Mouse (Mus musculus): ENCODE measurements at regions not wholly inside any gene's neighbourhood (a gene's known extent, or its start where the extent isn't known, plus 50 kb on each side); places are given as distances from the start of the nearest gene placed in this dataset.
A peak's percentile ranks its signal among the peaks of the same experiment; 100 is the strongest.

DNA sequence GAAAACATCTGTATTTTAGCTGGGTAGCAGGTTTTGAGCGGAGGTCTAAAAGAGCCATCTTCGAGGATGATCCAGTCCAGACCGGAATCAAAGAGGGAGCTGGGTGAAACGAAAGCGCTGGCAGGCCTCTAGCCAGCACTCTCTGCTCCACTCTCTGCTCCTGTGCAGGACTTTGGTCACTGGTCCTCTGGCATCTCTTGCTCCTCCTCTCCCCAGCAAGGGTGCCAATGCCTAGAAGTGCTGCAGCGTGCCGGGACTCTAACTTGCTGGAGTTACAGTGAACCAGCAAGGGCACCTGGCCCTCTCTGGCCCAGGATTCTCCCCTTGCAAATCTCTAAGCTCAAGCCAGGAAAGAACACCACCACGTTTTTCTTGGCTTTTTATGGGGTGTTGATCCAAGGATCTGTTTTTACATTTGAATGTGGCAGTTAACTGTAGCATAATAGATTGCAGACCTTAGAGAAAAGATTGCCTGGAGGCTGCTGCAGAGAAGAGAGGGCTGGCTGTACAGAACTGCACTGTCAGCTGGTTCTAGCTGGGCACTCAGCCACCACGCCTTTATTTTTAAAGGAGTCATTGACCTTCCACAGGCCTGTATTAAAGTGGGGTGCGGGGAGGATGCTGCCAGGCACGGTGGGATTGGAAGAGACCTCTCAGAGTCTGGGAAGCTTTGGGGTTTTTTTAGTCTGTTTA, 101.1 kb upstream of the Sesn3 start:
- DNase-seq (ENCODE audit: low read depth in 2 of 2, low spot score in 2 of 2) = no peak

DNA sequence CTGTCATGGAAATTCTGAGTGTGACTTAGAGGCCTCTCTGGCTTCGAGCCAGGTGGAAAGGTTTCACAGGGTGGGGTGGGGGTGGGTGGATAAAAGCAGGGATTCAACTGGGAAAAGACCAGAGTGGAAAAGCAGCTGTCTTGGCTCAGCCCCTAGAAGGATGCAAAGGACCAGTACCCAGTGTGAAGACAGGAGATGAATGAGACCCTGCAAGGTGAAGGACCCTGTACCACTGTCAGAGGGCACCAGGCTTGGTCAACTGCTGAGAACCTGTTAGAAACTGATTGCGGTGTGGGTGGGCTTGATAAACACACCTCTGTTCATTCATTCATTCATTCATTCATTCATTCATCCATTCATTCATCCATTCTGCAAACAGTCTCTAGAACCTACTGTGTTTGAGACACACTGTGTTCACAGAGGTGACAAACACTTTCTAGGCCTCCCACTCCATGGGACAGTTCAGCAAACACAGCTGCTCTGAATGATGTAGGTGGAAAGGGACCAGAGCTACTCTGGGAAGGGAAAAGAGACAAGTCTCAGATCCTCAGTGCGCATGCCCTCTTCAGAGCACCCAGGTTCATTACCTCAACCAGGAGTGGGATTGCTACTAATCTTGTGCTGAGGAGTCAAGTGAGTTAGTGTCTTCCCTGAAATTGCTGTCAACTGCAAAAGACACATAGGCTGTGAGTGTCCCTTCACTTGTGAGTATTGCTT, 100.4 kb upstream of the Sesn3 start:
- no peak for DNase-seq (ENCODE audit: low read depth in 2 of 2, low spot score in 2 of 2)

DNA sequence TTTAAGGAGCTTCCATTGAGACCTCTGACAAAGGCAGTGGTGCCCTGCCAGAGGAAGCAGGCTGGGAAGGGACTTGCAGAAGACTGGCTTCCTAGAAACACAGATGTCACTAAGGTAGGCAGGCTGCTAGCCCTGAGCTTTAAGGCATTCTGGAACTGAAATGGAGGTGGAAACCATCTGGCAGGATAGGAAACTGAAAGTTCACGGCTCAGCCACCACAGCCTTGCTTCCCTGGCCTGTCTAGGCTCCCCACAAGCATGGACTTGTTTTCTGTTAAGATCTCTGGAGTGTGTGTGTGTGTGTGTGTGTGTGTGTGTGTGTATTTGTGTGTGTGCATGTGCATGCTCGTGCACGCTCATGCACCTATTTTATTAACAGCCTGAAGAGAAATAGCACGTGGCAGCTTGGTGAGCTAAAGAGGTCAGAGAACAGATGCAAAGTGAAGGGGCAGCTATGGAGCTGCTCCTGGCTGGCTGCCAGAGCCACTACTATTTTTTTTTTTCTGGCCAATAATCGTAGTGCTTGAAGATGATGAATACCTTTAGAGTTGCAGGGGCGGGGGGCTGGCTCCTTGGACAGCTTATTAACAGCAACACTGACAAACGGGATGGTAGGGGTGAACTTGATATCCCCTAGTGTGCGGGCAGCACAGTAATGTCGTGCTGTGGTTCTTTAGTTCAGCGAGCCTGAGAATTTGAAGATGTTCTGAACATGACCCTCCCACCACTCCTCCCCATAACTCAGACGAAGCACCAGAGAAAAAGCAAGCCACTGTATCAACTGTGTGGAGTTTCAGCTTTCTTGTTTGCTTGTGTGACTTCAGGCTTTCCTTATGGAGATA, 99.6 kb upstream of the Sesn3 start:
- DNase-seq (ENCODE audit: low read depth in 2 of 2, low spot score in 2 of 2) = no peak

DNA sequence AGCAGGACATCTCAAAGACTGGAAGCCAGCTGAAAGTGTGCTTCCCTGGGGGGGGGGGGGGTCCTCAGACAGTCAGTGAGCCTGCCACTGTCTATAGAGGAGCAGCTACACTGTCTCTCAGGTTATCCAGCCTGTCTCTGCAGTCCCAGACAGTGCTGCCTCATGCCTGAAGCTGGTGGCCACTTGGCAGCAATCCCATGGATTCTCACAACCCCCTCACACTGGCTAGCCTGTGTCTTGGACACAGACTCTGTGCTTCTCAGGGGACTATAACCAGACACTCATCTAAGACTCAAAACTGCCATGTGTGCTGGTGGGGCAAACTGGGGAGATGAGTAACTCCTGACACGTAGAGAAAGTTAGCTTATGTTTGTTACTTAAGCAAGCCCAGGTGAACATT, 95.1 kb upstream of the Sesn3 start:
- DNase-seq (ENCODE audit: low read depth in 2 of 2, low spot score in 2 of 2) = no peak

DNA sequence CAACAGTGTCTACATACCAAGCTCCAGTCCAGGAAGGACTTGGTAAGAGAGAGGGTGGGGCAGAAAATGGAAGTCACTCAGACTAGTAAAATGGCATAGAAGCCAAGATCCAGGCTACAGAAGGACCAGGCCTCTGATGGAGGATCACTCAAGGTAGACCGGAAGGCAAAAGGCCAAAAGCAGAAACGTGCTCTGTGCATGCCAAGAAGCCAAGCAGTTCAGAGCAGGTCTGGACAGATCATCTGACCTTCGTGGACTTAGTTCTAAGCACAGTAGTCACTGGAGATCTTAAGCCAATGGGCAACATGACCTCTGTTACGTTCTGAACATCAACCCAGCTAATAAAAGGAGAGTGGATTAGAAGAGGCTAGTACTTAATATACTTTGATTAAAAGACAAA, 90.6 kb upstream of the Sesn3 start:
- no peak for DNase-seq (ENCODE audit: low read depth in 2 of 2, low spot score in 2 of 2)

DNA sequence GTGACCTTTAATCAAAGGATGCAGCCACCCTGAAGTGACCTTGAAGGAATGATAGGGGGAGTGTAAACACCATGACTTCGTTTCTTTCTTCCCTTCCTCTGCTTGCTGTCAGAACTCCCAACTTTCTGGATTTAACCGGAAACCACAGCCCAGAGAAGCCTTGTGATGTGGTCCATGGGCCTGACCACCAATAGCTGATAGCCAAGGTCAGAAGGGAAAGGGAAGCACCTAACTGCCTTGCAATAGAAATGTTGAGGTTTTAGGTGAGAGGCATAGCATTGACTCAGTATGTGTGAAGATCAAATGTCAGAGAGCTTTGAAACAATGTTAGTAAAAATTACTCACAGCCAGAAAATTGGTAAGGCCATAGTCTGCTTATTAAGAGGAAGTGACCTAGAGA, 89.2 kb upstream of the Sesn3 start:
- DNase-seq (ENCODE audit: low read depth in 2 of 2, low spot score in 2 of 2) = no peak

DNA sequence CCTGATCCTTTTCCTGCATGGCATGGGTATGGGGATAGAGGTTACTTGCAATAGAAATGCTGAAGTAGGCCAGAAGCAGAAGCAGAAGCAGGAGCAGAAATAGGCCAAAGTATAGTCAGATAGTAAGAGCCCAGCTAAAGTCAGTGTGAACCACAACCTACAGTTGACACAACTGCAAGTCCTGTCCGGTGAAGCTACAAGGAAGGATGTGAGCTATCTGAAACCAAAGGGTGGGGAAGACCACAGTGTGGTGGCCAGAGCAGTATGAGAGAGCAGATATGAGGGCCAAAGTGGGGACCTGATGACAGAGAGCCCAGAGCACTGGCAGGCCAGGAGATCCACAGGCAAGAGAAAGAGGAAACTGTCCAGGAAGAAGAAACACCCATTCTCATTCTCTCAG, 87.1 kb upstream of the Sesn3 start:
- DNase-seq (ENCODE audit: low read depth in 2 of 2, low spot score in 2 of 2) = no peak

DNA sequence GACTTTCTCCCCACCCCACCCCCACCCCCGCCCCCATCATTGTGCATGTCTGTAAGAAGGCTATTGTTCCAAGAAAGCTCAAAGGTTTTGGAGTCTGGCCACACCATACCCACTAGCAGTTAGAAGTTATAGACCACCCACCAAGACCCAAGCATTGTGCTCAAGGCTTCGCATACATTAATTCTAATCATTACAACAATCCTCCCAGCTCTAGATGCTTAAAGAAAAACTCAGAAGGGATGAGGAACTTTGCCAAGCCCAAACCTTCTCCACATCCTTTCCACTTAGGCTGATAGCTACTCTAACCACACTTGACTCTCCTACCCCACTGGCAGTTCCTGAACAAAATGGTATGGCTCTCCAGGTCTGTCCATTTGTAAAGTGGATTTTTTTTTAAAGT, 86.4 kb upstream of the Sesn3 start:
- DNase-seq (ENCODE audit: low read depth in 2 of 2, low spot score in 2 of 2) = no peak

DNA sequence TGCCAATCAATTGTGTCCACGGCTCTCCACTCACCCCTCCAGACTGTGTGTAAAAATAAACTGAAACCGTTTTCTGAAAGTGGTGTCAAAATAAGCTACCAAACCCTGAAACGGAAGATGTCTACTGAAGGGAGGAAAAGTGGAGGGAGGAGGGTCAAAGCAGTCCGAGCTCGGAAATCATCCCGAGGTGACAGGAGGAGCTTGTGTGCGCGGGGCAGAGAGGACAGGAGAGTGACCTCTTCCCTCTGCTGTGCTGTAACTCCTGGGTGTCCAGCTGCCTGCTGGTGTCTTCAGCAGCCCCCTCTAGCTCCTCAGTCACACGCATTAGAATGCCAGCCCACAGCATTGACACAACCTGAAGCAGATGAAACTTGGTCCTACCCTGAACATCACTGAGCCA, 84.2 kb upstream of the Sesn3 start:
- no peak for DNase-seq (ENCODE audit: low read depth in 2 of 2, low spot score in 2 of 2)

DNA sequence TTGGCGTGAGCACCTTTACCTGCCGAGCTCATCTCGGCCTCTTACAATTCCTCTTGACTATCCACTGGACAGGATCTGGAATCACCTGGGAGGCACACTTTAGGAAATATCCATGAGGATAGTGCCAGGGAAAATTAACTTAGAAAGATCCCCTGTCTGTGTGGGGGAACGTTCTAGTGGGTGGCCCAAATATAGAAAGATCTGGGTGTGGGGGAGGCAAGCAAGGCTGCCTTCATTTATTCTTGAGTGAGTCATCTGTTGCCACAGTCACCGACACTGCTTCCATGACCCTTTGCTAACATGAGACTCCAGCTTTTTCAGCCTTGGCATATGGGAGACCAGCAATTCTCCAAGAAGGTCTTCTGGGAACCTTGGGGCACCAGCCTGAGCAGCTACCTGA, 80.1 kb upstream of the Sesn3 start:
- no peak for DNase-seq (ENCODE audit: low read depth in 2 of 2, low spot score in 2 of 2)

DNA sequence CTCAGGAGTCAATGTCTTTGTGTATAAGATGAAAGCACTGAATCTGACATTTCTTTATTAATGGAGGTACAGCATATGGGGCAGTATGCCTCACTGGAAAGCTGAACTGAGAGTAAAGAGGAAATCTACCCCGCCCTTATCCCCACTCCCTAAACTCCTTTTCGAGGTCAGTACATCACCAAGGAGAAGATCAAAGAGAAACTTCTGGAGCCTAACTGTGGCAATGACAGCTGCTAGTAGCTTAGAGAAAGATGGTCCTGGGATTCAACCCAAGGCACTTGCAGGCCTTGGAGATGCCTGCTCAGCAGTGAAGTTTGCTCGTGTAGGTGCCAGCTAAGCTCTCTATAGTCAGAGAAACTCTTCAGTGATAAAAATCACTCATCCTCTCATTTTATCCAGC, 75.8 kb upstream of the Sesn3 start:
- DNase-seq (ENCODE audit: low read depth in 2 of 2, low spot score in 2 of 2) = no peak

DNA sequence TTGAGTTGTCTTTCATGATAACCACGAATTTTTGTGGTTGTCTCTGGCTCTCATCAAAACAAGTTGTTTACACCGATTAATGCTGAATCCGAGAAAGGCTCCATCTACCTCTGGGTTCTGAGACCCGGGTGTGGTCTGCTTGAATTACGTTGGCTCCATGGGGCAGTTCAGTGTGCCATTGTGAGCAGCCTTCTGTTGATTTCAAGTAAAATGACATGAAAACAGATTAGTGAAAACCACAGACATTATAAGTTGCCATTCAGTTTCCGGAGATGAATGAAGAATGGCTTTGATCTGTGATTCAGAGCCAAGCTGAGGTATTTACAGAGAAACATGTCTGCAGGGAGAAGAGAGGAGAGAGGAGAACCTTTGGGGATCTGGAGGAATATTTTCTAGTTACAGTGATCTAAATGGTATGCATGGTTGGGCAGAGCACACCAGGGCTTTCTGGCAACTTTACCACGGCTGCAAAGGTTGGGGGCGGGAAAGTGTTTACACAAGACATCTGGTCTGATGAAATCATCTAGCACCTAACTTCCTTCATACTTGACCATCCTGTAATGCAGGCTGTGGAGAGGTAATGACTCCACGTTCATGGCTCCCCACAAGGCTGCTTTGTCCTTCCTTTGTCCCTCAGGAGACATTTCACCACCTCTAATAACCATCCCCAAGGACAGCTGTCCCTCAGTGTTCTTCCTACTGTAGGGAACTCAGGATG, 74.7 kb upstream of the Sesn3 start:
- DNase-seq (ENCODE audit: low read depth in 2 of 2, low spot score in 2 of 2) = peak; percentile 13 to 26

DNA sequence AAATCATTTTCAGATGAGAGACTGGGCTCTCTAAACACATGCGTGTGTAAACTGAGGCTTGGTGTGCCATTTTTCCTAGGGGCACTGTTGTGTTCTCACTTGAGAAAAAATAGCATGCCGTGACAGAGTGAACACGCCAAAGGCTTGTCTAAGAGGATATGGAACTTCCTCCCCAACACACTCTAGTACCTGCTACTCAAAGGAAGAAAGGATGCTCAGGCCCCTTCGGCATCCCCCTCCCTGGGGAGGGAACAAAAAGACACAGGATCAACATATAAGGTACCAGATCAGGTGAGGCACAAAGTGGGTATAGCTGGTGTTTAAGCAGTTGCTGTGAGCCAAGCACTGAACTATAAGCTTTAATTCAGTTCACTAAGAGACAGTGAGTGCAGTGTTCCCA, 74.0 kb upstream of the Sesn3 start:
- DNase-seq (ENCODE audit: low read depth in 2 of 2, low spot score in 2 of 2) = no peak

DNA sequence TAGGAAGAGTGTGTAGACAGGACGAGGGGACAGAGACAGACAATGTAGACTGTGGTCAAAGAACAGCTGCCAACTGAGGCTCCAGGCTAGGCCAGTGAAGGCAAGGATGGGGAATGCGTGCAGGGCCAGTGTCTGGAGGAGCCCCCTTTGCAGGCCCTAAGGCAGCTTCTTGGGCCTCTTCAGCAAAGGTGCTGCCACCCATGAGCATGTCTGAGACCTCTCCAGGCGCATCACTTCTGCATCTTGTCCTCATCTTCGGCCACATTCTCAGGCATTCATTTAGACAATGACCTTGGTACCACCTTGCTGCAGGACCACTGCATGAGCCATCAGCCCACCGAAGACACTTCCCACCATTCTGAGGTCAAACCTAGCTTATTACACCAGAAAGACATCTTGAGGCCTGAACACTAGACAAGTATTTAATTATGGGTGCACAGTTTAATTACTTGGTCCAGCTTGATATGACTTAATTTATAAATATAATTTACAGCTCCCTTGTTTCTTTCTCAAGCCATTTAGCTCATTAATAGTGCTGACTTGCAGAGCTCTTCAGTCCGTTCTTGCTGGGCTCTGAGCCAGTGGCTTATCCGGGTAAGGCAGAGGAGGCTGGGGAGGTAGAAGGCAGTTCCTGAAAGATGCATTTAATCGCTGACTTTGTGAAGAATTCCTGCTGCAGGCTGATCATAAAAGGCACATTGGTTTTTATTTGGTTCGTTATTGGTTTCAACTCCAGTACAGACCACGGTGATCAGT, 72.1 kb upstream of the Sesn3 start:
- no peak for DNase-seq (ENCODE audit: low read depth in 2 of 2, low spot score in 2 of 2)

DNA sequence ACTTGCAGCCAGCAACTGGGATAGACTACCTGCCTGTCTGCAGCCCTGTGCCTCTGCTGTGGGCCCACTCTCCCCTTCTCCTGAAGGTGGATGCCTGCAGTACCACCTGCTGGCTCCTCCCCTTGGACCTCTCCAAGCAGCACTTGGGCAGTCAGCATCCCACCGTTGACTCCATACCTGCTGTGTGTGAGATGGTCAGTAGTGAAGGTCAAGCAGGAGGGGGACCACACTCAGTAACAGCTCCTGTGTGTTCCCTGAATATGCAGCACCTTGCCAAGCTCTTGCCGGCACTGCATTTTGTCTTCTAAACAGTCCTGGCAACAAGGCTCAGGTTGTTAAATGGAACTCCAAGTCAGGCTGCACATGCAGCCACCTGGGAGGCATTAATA, 71.6 kb upstream of the Sesn3 start:
- no peak for DNase-seq (ENCODE audit: low read depth in 2 of 2, low spot score in 2 of 2)

DNA sequence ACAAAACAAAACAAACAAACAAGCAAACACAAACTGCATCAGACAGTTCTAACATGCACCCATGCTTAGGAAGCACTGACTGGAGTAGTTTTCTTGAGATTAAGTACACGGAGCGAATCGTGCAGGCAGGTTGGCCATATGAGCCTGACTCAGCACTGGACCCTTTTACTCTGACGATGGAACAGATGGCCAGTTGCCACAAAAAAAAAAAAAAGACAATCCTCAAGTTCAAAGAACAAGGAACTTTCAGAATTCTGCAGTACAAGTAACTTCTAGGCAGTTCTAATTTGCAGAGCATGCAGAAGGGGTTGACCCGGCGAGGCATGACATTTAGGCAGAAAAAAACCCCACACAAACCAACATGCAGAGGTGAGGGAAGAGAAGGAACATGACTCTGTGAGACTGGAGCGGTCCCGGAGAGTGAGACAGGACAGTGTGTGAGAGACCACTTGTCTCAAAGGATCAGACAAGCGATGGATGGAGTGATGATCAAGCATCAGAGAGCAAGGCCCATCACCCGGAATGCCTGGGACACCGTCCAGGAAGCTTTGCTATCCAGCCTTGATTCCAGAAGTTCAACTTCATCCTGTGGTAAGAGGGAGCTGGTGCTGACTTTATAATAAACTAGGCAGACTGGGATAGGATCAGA, 71.0 kb upstream of the Sesn3 start:
- DNase-seq (ENCODE audit: low read depth in 2 of 2, low spot score in 2 of 2) = no peak

DNA sequence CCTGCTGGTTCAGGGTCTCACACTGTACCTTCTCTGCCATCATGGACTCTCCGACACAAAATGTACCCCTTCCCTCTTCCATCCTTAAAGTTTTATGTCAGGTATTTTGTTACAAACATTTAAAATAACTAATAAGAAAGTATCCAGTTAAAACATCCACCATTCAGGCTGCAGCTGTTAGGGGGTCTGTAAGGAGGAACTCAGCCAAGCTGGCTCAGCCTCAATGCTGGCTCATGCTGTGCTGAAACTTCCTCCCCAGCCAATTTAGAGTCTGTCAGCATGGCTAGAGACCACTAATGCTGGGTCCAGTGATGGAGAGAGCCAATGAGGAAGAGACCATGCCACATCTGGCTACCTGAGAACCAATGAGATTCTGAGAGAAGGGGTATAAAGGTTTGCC, 70.0 kb upstream of the Sesn3 start:
- no peak for DNase-seq (ENCODE audit: low read depth in 2 of 2, low spot score in 2 of 2)

DNA sequence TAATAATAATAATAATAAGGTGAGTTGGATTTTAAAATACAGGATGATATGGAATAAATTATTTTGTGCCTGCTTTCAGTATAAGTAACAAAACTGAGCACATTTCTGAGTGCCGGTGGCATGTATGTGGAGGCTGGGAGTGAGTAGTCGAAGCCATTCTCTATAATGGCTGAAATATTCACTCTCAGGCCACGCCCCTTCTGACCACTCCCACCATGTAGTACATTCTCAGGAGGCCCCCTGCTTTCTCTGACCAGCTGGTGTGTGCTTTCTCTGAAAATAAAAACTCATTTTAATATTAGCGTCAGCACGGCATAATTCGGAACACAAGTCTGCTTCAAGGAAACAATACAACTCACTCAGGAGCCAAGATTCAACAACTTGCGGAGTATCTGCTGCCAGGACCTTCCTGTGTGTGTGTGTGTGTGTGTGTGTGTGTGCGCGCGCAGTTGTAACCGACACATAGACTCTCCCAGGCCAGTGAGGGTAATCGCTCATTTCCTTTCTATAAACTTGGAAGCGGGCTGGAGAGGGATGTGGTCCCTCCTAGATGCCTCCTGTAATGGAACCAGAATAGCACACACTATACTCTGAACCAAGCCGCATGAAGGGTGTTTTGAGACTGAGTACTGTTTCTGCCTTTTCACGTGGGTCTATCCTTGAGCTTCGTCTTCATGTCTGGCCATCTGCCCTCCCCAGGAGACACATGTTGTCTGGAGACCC, 67.9 kb upstream of the Sesn3 start:
- DNase-seq (ENCODE audit: low read depth in 2 of 2, low spot score in 2 of 2) = no peak

DNA sequence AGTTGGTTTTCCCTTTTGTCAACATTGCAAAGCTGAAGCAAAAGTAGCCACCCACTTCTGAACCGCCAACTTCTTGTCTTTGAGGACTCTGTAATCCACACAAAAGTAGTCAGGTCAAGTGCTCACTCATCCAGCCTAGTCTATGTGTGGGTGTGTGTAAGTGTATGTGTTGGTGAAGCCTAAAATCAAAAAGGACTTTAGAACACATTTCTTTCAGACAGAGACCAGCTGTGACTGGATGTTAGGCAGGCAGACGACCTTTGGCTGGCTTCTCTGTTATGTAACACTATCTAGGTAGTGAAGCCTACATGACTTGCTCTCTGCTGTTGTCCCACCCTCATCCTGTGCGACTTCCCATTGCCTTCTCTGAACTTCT, 67.3 kb upstream of the Sesn3 start:
- DNase-seq (ENCODE audit: low read depth in 2 of 2, low spot score in 2 of 2) = no peak

DNA sequence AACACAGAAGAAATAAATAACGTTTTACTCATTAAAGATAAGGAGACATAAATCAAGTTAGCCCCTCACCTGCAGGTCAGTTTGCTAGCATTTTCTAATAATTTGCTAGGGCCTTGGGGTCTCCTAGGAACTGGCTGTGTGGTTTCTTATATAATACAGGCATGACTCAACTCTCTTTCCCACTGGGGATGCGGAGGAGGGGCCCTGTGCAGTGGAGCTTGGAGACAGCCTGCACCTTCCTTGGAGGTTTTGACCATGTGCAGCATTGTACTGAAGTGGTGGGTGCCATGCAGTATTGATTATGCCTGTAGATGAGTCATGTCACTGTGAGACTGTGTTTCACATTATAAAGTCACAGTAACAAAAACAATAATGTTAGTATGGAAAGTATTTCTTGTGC, 61.6 kb upstream of the Sesn3 start:
- DNase-seq (ENCODE audit: low read depth in 2 of 2, low spot score in 2 of 2) = no peak
